Mouse (Mus musculus) kidney, adult 2 months (tissue): ENCODE measurements around the gene Ankrd60.

ENCODE experiments used
- CTCF ChIP-seq: fragments of 200-500 bp; conservative IDR thresholded peaks from 2 replicates; pipeline ENCODE4 v1.5.1; 2011; ENCODE audit warnings: low read depth, mild to moderate bottlenecking, control low read depth, low read length, moderate library complexity, mixed read lengths; ENCODE audit not compliant: insufficient read depth, insufficient read length
- POLR2A ChIP-seq: fragments of 200-500 bp; IDR thresholded peaks from one replicate; pipeline ENCODE4 v1.6.1; 2011; ENCODE audit warnings: low read depth, low read length, control low read depth

DNA sequence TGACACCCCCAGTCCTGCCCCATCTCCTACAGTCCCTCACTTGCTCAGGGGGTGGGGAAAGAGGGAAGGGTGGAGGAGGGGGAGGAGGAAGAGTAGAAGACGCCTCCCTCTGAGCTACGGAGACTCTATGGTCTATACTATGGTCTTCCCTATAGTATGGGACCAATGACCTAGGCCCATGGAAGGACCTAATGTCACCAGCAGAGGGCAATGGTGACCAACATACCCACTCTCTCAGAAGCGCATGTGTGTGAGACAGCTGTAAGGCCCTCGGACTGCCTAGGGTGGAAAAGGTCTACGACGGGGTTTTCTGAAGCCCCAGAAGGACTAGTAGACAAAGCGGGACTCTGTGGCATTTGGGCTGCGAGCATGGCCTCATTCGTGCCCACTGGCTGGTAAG, 24.3 kb downstream of the Ankrd60 start:
- TF ChIP-seq CTCF (peak; percentile 71), POLR2A (no peak)
